Mouse (Mus musculus) MEL-GATA-1-ER (cell line): ENCODE measurements around the gene Tapbp.

Experiments
- DNase-seq: peaks from one replicate; pipeline ENCODE4 v3.0.0-alpha.2; 2012; ENCODE audit warnings: low read depth; ENCODE audit errors: extremely low read depth

Tapbp gene

GRCm38 (mm10) chr17:33920282-33921097 lies 4.8 kb downstream of the Tapbp start:
- no peak for DNase-seq

GRCm38 (mm10) chr17:33921361-33921760 lies 5.7 kb downstream of the Tapbp start:
- DNase-seq, result no peak

DNA sequence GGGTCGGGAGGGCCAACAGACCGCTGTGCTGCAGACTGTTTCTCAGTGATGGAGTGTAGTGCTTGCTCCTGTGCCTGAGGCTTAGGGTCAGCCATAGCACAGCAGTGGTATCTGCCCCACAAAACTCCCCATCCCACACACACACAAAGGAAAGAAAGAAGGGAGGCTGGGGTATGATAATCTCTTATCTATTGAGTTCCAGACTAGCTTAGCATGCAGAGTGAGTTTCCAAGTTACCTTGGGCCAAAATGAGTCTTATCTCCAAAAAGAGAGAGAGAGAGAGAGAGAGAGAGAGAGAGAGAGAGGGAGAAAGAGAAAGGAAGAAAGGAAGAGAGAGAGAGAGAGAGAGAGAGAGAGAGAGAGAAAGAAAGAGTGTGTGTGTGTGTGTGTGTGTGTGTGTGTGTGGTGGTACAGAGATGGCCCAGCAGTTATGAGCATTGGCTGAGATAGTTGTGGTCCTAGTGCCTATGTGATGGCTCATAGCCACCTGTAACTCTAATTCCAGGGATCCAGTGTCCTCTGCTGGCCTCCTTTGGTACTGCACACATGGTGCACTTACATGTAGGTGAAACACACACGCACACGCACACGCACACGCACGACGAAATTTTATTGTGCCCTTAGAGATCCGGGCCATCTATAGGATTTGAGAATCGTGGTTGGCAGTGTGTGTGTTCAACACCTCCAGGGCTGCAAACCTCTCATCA lies 9.0 kb downstream of the Tapbp start:
- DNase-seq, result peak; percentile 61

DNA sequence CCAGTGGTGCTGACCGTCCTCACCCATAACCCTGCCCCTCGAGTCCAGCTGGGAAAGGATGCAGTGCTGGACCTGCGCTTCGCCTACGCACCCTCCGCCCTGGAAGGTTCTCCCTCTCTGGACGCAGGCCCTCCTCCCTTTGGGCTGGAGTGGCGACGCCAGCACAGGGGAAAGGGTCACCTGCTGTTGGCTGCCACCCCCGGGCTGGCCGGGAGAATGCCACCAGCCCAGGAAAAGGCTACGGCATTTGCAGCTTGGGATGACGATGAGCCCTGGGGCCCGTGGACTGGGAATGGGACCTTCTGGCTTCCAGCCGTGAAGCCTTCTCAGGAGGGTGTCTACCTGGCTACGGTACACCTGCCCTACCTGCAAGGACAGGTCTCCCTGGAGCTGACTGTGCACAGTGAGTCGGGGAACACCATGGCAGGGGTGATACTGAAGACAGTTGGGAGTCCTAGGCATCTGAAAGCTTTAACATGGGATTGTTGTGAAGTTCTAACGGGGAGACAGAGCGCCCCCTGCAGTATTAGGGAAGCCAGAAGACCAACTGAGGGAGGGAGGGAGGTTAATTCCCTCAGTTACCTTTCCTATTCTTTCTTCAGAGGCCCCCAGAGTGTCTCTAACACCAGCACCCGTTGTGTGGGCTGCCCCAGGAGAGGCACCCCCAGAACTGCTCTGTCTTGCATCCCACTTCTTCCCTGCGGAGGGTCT lies 9.9 kb downstream of the Tapbp start:
- DNase-seq, result no peak

GRCm38 (mm10) chr17:33926207-33926932 lies 10.7 kb downstream of the Tapbp start:
- DNase-seq, result no peak

DNA sequence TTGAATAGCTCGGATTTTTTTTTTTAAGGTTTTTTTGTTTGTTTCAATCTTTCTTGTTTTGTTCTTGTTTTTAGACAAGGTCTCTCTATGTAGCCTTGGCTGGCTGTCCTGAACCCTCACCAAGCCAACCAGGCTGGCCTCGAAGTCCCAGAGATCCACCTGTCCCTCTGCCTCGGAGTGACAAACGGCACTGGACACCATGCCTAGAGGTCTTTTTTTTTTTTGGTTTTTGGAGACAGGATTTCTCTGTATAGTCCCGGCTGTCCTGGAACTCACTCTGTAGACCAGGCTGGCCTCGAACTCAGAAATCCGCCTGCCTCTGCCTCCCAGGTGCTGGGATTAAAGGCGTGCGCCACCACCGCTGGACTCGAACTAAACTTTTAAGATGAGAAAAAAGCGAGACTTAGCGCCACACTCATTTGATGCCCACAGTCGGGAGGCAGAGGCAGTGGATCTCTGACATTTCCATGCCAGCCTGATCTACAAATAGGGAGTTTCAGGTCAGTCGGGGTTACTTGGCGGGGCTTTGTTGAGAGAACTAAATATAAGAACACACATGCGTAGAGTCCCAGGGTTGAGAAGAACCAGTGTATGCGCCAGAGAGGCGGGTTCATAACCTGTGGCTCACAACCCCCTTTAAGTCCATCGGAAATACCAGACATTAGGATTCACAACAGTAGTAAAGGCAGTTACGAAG lies 12.7 kb downstream of the Tapbp start:
- DNase-seq, result no peak

DNA sequence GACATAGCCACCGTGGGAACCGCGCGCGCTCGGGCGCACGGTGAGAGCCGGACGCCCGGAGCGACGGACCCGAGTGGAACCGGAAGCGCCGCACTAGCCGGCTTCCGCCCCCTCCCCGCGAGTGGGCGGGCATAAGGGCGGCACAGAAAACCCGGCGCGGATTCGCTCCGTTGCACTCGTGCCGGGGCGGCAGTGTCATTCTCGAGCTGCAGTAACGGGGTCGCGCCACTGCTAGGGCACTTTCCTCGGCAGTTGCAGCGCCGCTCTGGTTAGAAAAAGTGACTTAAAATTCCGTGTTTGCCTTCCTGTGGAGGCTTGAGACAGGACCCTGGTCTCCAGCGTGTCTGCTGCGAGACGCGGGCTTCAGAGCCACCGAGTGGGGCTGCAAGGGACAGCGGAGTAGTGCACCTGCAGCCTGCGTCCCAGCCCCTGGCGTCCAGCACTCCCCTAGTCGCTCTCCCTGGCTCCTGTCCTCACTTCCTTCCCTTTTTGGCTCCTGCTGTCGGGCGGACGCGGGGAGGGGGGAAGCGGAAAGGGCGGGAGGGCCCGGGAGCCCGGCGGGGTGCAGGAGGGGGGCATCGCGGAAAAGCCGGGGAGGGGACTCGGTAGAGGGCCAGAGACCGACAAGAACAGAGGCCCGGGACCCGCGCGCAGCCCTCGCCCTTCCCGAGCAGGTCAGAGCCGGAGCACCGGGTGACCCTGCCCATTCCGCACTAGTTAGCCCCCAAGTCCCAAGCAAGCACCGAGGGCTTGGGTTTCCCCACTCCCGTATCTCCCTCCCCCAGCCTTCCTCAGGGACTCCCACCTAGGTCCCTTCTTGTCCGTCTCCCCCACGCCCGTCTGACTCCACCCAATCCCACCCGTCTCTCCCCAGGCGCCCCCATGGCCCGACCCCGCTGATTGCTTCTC lies 13.9 kb downstream of the Tapbp start, which contains the start of gene Rgl2:
Rgl2 (plus strand) TSS at position 173 of the 909 bp plus-strand sequence.
- DNase-seq, result peak; percentile 70

DNA sequence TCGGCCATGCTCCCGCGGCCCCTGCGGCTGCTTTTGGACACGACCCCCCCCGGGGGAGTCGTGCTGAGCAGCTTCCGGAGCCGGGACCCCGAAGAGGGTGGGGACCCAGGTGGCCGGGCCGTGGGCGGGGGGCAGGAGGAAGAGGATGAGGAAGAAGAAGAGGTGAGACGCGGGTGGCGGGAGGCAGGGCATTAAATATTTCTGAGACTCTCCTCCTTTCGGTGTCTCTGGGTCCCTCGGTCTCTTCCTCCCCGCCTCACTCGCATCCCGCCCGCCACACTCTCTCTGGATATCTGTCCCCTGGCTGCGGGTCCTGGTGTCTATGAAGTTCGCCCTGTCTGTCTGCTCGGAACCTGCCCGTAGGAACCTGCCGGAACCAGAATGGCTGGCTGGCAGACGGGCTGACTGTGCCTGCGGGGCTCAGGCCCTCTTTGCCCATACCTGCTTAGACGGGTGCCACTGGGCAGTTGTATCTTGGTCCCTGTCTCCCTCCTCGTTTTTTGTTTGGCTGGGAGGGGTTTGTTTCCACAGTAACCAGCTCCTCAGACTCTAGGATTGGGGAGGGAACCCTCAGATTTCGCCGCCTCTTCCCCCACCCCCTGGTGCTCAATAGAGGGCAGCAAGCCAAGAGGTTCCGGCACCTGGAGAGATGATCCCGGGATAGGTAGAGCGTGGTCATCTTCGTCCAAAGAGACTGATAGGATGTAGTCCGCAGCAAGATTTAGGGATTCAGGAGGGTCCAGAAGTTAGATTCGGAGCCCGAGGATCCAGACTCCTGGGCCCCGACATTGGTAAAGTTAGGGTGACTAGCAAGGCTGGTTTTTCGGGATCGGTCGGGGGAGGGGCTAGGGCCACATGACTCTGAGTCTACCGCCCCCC lies 14.8 kb downstream of the Tapbp start:
- no peak for DNase-seq

GRCm38 (mm10) chr17:33931159-33931866 lies 15.6 kb downstream of the Tapbp start:
- no peak for DNase-seq

DNA sequence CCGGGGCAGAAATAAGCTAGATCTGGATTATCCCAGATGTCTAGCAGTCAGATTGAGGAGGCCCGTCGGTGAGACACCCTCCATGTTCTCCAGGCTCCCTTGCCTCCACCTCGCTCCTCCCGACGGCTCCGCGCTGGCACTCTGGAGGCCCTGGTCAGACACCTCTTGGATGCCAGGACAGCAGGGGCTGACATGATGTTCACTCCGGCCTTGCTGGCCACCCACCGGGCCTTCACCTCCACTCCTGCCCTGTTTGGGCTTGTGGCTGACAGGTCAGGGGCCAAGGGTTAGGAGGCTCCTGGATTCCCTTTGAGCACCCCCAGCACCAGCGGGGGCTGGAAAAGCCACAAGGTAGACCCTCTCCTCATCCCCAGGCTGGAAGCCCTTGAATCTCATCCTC lies 16.2 kb downstream of the Tapbp start:
- no peak for DNase-seq

DNA sequence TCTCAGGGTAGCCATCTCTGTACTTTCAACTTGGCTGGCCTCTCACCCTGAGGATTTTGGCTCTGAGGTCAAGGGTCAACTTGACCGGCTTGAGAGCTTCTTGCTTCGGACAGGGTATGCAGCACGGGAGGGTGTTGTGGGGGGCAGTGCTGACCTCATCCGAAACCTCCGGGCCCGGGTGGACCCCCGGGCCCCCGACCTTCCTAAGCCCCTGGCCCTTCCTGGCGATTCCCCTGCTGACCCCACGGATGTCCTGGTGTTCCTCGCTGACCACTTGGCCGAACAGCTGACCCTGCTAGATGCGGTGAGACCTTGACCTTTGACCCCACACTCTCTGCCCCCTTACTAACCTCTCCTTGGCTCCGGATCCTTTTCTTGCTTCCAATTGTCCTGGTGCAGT lies 16.7 kb downstream of the Tapbp start:
- no peak for DNase-seq

GRCm38 (mm10) chr17:33932970-33933369 lies 17.3 kb downstream of the Tapbp start:
- no peak for DNase-seq

DNA sequence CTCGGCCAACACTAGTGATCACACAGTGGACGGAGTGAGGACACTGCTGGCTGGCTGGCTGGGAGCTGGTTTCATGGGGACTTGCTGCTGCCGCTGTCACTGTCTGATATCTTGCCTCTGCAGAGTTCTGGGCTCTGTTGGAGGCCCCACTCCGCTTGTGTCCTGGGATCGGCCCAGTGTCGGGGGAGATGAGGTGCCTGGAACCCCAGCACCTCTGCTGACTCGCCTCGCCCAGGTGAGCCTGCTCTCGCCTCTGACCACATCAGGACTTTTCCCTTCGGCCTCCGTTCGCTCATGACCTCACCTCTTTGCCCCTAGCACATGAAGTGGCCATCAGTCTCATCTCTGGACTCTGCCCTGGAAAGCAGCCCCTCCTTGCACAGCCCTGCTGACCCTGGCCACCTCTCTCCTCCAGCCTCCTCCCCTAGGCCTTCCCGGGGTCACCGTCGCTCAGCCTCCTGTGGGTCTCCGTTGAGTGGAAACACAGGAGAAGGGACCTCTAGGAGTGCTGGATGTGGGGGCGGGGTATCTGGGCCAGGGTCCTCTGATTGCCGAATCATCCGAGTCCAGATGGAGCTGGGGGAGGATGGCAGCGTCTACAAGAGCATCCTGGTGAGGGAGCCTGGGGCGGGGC lies 19.8 kb downstream of the Tapbp start:
- no peak for DNase-seq

- DNase-seq, result no peak
Observed at GRCm38 (mm10) chr17:33936993-33937392, 21.3 kb downstream of the Tapbp start.

- no peak for DNase-seq
Observed at GRCm38 (mm10) chr17:33938783-33939182, 23.1 kb downstream of the Tapbp start.

- peak; percentile 93 for DNase-seq
Observed at GRCm38 (mm10) chr17:33940206-33940805, 24.6 kb downstream of the Tapbp start, which contains the start of the genes Pfdn6 and Wdr46. Gene Pfdn6, minus strand, starts transcription at chr17:33940343. Gene Wdr46, plus strand, starts transcription at chr17:33940660.

DNA sequence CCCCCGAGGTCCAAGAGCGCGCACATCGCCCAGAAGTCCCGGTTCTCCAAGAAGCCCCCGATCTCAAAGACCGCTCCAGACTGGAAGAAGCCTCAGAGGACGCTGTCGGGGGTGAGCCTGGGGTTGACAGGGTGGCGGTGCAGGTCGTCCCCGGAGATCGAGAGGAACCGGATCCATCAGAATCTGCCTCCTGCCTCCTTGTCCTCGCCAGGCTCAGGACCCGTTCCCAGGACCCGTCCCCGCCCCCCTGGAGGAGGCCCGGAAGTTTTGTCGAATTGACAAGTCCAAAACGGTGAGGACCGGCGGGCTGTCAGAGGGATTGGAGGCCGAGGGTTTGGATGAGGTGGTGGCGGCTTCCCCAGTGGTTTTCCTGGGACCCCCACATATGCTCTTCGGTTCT lies 25.3 kb downstream of the Tapbp start:
- no peak for DNase-seq
